Mouse (Mus musculus): ENCODE results near the gene Tmprss3. TPM values are rescaled to one million over a fixed set of nuclear protein-coding genes. Genes with fewer than 3 reads are reported as not detected.

The Tmprss3 gene
- polyA plus RNA-seq, 1 experiment from 2014 or later = not detected

- H3K27me3 ChIP-seq = no peaks in the 10 kb centered on the region
- no peak for ATAC-seq (replicated peaks; ENCODE audit: low FRiP score)
- H3K36me3 ChIP-seq = no peaks in the 10 kb centered on the region
- H3K9ac ChIP-seq = no peak overlapping the region
- peaks cover 14% of the 10 kb centered on the region; the same call in 1 of the 2 replicates for H3K4me1 ChIP-seq
- H3K4me2 ChIP-seq = no peak overlapping the region
- H3K27ac ChIP-seq = no peak overlapping the region
- no peaks in the 10 kb centered on the region for H3K9me3 ChIP-seq (replicated peaks)
- 69% methylated on average over 8 of the region's 8 CpGs for WGBS
- no peak overlapping the region for H3K4me3 ChIP-seq (replicated peaks)
Observed at GRCm38 (mm10) chr17:31153785-31154184, 45.0 kb downstream of the Tmprss3 start.

- H3K9me3 ChIP-seq (replicated peaks) = no peaks in the 10 kb centered on the region
- no peak overlapping the region for H3K4me3 ChIP-seq (replicated peaks)
- peak overlapping the region; percentile 66 for H3K27ac ChIP-seq
- no peak for ATAC-seq (replicated peaks; ENCODE audit: low FRiP score)
- H3K4me2 ChIP-seq = peak overlapping the region; percentile 19; the same call in 1 of the 2 replicates
- H3K4me1 ChIP-seq = peaks cover 14% of the 10 kb centered on the region; the same call in 1 of the 2 replicates
- WGBS = 71% methylated on average over 9 of the region's 9 CpGs
- no peaks in the 10 kb centered on the region for H3K27me3 ChIP-seq
- no peak overlapping the region for H3K9ac ChIP-seq
- no peaks in the 10 kb centered on the region for H3K36me3 ChIP-seq
Observed at GRCm38 (mm10) chr17:31152966-31153499, 45.7 kb downstream of the Tmprss3 start.

GRCm38 (mm10) chr17:31152512-31152911 is 46.3 kb downstream of the Tmprss3 start:
- no peaks in the 10 kb centered on the region for H3K36me3 ChIP-seq
- H3K4me2 ChIP-seq = peak overlapping the region; percentile 19; the same call in 1 of the 2 replicates
- ATAC-seq (replicated peaks; ENCODE audit: low FRiP score) = peak; percentile 43; the same call in 1 of the 2 replicates
- H3K9ac ChIP-seq = no peak overlapping the region
- no peaks in the 10 kb centered on the region for H3K9me3 ChIP-seq (replicated peaks)
- no peaks in the 10 kb centered on the region for H3K27me3 ChIP-seq
- 53% methylated on average over 5 of the region's 5 CpGs for WGBS
- H3K4me1 ChIP-seq = peaks cover 14% of the 10 kb centered on the region; the same call in 1 of the 2 replicates
- H3K4me3 ChIP-seq (replicated peaks) = no peak overlapping the region
- peak overlapping the region; percentile 66 for H3K27ac ChIP-seq

- Histone ChIP-seq H3K4me3 (replicated peaks) (no peak overlapping the region), H3K9me3 (replicated peaks) (no peaks in the 10 kb centered on the region), H3K27ac (no peak overlapping the region), H3K27me3 (no peaks in the 10 kb centered on the region), H3K4me2 (no peak overlapping the region), H3K9ac (no peak overlapping the region), H3K36me3 (no peaks in the 10 kb centered on the region), H3K4me1 (0 out of 2 replicates have a peak, but pooled peaks cover 4% of the 10 kb centered on the region)
- no peak for ATAC-seq (replicated peaks; ENCODE audit: low FRiP score)
- WGBS = 82% methylated on average over 9 of the region's 9 CpGs
Observed at GRCm38 (mm10) chr17:31145998-31146397, 52.8 kb downstream of the Tmprss3 start.

- Histone ChIP-seq H3K36me3 (no peaks in the 10 kb centered on the region), H3K4me2 (no peak within 1 kb of the TSS), H3K27ac (no peak within 1 kb of the TSS), H3K9ac (no peak within 1 kb of the TSS), H3K9me3 (replicated peaks) (no peaks in the 10 kb centered on the region), H3K4me3 (replicated peaks) (no peak within 1 kb of the TSS), H3K4me1 (0 out of 2 replicates have a peak, but pooled peaks cover 4% of the 10 kb centered on the region), H3K27me3 (no peaks in the 10 kb centered on the region)
- 66% methylated on average over 15 of the region's 15 CpGs for WGBS
- ATAC-seq (replicated peaks; ENCODE audit: low FRiP score) = no peak
Observed at GRCm38 (mm10) chr17:31144040-31145037, 54.4 kb downstream of the Tmprss3 start, which contains the start of gene Tff2. TSS of gene Tff2 (minus strand) at chr17:31144282.

- no peaks in the 10 kb centered on the region for H3K27me3 ChIP-seq
- 0 out of 2 replicates have a peak, but pooled peaks cover 4% of the 10 kb centered on the region for H3K4me1 ChIP-seq
- no peak overlapping the region for H3K27ac ChIP-seq
- H3K4me2 ChIP-seq = no peak overlapping the region
- ATAC-seq (replicated peaks; ENCODE audit: low FRiP score) = no peak
- H3K4me3 ChIP-seq (replicated peaks) = no peak overlapping the region
- H3K9ac ChIP-seq = no peak overlapping the region
- no peaks in the 10 kb centered on the region for H3K36me3 ChIP-seq
- no peaks in the 10 kb centered on the region for H3K9me3 ChIP-seq (replicated peaks)
- WGBS = 91% methylated on average over 7 of the region's 7 CpGs
Observed at GRCm38 (mm10) chr17:31142116-31142515, 56.7 kb downstream of the Tmprss3 start.

GRCm38 (mm10) chr17:31138398-31138797 is 60.4 kb downstream of the Tmprss3 start:
- Histone ChIP-seq H3K4me3 (replicated peaks) (no peak overlapping the region), H3K27me3 (no peaks in the 10 kb centered on the region), H3K36me3 (no peaks in the 10 kb centered on the region), H3K9ac (no peak overlapping the region), H3K4me2 (no peak overlapping the region), H3K4me1 (no peaks in the 10 kb centered on the region), H3K27ac (no peak overlapping the region), H3K9me3 (replicated peaks) (no peaks in the 10 kb centered on the region)
- no peak for ATAC-seq (replicated peaks; ENCODE audit: low FRiP score)
- WGBS = 12% methylated on average over 5 of the region's 5 CpGs

- H3K27ac ChIP-seq = no peak overlapping the region
- 79% methylated on average over 1 of the region's 1 CpGs for WGBS
Observed at GRCm38 (mm10) chr17:31136821-31137220, 62.0 kb downstream of the Tmprss3 start.

GRCm38 (mm10) chr17:31136291-31136690 is 62.5 kb downstream of the Tmprss3 start:
- no peak overlapping the region for H3K4me3 ChIP-seq (replicated peaks)
- no peak overlapping the region for H3K27ac ChIP-seq
- H3K9ac ChIP-seq = no peak overlapping the region
- H3K36me3 ChIP-seq = no peaks in the 10 kb centered on the region
- no peaks in the 10 kb centered on the region for H3K9me3 ChIP-seq (replicated peaks)
- no peak for ATAC-seq (replicated peaks; ENCODE audit: low FRiP score)
- no peak overlapping the region for H3K4me2 ChIP-seq
- no peaks in the 10 kb centered on the region for H3K4me1 ChIP-seq
- H3K27me3 ChIP-seq = no peaks in the 10 kb centered on the region
- WGBS = 50% methylated on average over 3 of the region's 3 CpGs

More at GRCm38 (mm10) chr17:31136821-31137220, 62.0 kb downstream of the Tmprss3 start:
- no peak for ATAC-seq (replicated peaks; ENCODE audit: low FRiP score)
- Histone ChIP-seq H3K27me3 (no peaks in the 10 kb centered on the region), H3K9me3 (replicated peaks) (no peaks in the 10 kb centered on the region), H3K4me3 (replicated peaks) (no peak overlapping the region), H3K4me1 (no peaks in the 10 kb centered on the region), H3K36me3 (no peaks in the 10 kb centered on the region), H3K4me2 (no peak overlapping the region), H3K9ac (no peak overlapping the region)

GRCm38 (mm10) chr17:31134913-31135312 is 63.9 kb downstream of the Tmprss3 start:
- Histone ChIP-seq H3K9ac (no peak overlapping the region), H3K4me3 (replicated peaks) (no peak overlapping the region), H3K4me1 (no peaks in the 10 kb centered on the region), H3K36me3 (no peaks in the 10 kb centered on the region), H3K27ac (no peak overlapping the region), H3K9me3 (replicated peaks) (no peaks in the 10 kb centered on the region), H3K27me3 (no peaks in the 10 kb centered on the region), H3K4me2 (no peak overlapping the region)
- 55% methylated on average over 6 of the region's 6 CpGs for WGBS
- ATAC-seq (replicated peaks; ENCODE audit: low FRiP score) = no peak

- Histone ChIP-seq H3K27ac (no peak overlapping the region), H3K9me3 (replicated peaks) (no peaks in the 10 kb centered on the region), H3K4me1 (no peaks in the 10 kb centered on the region), H3K4me2 (no peak overlapping the region), H3K9ac (no peak overlapping the region), H3K27me3 (no peaks in the 10 kb centered on the region), H3K36me3 (no peaks in the 10 kb centered on the region), H3K4me3 (replicated peaks) (no peak overlapping the region)
- ATAC-seq (replicated peaks; ENCODE audit: low FRiP score) = no peak
- WGBS = 73% methylated on average over 15 of the region's 15 CpGs
Observed at GRCm38 (mm10) chr17:31133776-31134175, 65.0 kb downstream of the Tmprss3 start.

- H3K4me2 ChIP-seq = no peak overlapping the region
- 81% methylated on average over 10 of the region's 10 CpGs for WGBS
- ATAC-seq (replicated peaks; ENCODE audit: low FRiP score) = no peak
Observed at GRCm38 (mm10) chr17:31131269-31131821, 67.4 kb downstream of the Tmprss3 start.

More at GRCm38 (mm10) chr17:31131269-31131821, 67.4 kb downstream of the Tmprss3 start:
- Histone ChIP-seq H3K4me3 (replicated peaks) (no peak overlapping the region), H3K9me3 (replicated peaks) (no peaks in the 10 kb centered on the region), H3K36me3 (no peaks in the 10 kb centered on the region), H3K27me3 (no peaks in the 10 kb centered on the region), H3K4me1 (no peaks in the 10 kb centered on the region), H3K9ac (no peak overlapping the region), H3K27ac (no peak overlapping the region)
